Mouse (Mus musculus) limb, embryonic 13.5 days (tissue): Measurements from ENCODE around the gene Dhx33. TPM values are rescaled to one million over a fixed set of nuclear protein-coding genes. Genes with fewer than 3 reads are reported as not detected.

Experiments
- ATAC-seq: fragments of 200-750 bp; cut with Nextera tagmentation; 2 replicates; pipeline ENCODE4 v1.8.0; 2017; ENCODE audit warnings: low read depth, moderate number of reproducible peaks, moderate TSS enrichment; ENCODE audit not compliant: low FRiP score
- H3K27ac ChIP-seq: fragments of 300-500 bp; sonication (generic); 2 replicates; pipeline ENCODE4 v1.5.1; 2015; ENCODE audit warnings: inconsistent platforms, mild to moderate bottlenecking, moderate library complexity
- H3K27me3 ChIP-seq: fragments of 300-500 bp; sonication (generic); 2 replicates; pipeline ENCODE4 v1.6.1; 2015; ENCODE audit warnings: mild to moderate bottlenecking, inconsistent platforms
- H3K36me3 ChIP-seq: fragments of 300-500 bp; sonication (generic); 2 replicates; pipeline ENCODE4 v1.6.1; 2015; ENCODE audit warnings: inconsistent platforms, mild to moderate bottlenecking, moderate library complexity
- H3K4me1 ChIP-seq: fragments of 300-500 bp; sonication (generic); 2 replicates; pipeline ENCODE4 v1.6.1; 2015; ENCODE audit warnings: inconsistent platforms
- H3K4me2 ChIP-seq: fragments of 300-500 bp; sonication (generic); replicated peaks from 2 replicates; pipeline ENCODE4 v1.6.1; 2015; ENCODE audit warnings: inconsistent platforms, mild to moderate bottlenecking, moderate library complexity
- H3K4me3 ChIP-seq: fragments of 300-500 bp; sonication (generic); 2 replicates; pipeline ENCODE4 v1.5.1; 2015; ENCODE audit warnings: moderate library complexity, mild to moderate bottlenecking, inconsistent platforms
- H3K9ac ChIP-seq: fragments of 300-500 bp; sonication (generic); 2 replicates; pipeline ENCODE4 v1.6.1; 2015; ENCODE audit warnings: mild to moderate bottlenecking, inconsistent platforms
- H3K9me3 ChIP-seq: fragments of 300-500 bp; sonication (generic); 2 replicates; pipeline ENCODE4 v1.6.1; 2016; ENCODE audit warnings: inconsistent platforms
- WGBS: fragments of 180-500 bp; shearing (Covaris S2); methylation state at CpG from one replicate; pipeline ENCODE4 v1.1.7; 2015; 5-methylcytosine and 5-hydroxymethylcytosine counted together
- polyA plus RNA-seq: library from polyadenylated mRNA; unstranded; fragments of >200 nt; fragmentation: Nextera tagmentation; extraction: Ambion mirVana; gene quantifications from 2 replicates; pipeline ENCODE4 v1.2.1, GENCODE M21; 2015

Gene Dhx33
- polyA plus RNA-seq, 1 experiment from 2014 or later: 23.1 TPM

GRCm38 (mm10) chr11:70944935-70945817 lies 59.1 kb downstream of the Dhx33 start:
- Histone ChIP-seq H3K9ac (no peak overlapping the region), H3K36me3 (peaks cover 92% of the 10 kb centered on the region), H3K4me1 (no peaks in the 10 kb centered on the region), H3K27me3 (no peaks in the 10 kb centered on the region), H3K27ac (no peak overlapping the region), H3K4me2 (no peak overlapping the region), H3K4me3 (no peak overlapping the region), H3K9me3 (no peaks in the 10 kb centered on the region)
- 88% methylated on average over 4 of the region's 4 CpGs for WGBS
- ATAC-seq: no peak

GRCm38 (mm10) chr11:70943651-70944050 lies 60.6 kb downstream of the Dhx33 start:
- Histone ChIP-seq H3K27me3 (no peaks in the 10 kb centered on the region), H3K9ac (no peak overlapping the region), H3K36me3 (peaks cover 91% of the 10 kb centered on the region), H3K27ac (no peak overlapping the region), H3K4me1 (no peaks in the 10 kb centered on the region), H3K4me3 (no peak overlapping the region), H3K4me2 (no peak overlapping the region), H3K9me3 (no peaks in the 10 kb centered on the region)
- no peak for ATAC-seq
- 94% methylated on average over 7 of the region's 7 CpGs for whole genome bisulfite sequencing

DNA sequence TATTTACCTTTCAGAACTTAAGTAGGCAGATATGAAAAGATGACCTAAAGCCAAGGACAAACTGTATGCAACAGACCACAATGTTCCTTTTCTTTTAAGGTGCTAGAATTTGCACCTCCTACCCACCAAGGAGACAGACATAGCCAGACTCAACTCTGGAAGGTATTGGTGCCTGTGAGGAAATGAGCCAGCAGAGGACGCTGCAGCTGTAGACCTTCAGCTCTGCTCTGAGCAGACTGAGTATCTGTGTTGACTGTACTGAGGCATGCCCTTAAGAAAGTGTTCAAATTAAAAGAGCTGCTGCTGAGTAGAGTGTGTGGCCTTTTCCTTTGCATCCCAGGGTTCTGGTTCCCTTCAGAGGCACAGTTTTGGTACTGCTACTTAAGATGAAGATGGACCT lies 61.6 kb downstream of the Dhx33 start:
- Histone ChIP-seq H3K9ac (no peak overlapping the region), H3K27me3 (no peaks in the 10 kb centered on the region), H3K36me3 (peaks cover 91% of the 10 kb centered on the region), H3K4me1 (no peaks in the 10 kb centered on the region), H3K9me3 (no peaks in the 10 kb centered on the region), H3K27ac (no peak overlapping the region), H3K4me3 (no peak overlapping the region), H3K4me2 (no peak overlapping the region)
- WGBS: 92% methylated on average over 1 of the region's 1 CpGs
- no peak for ATAC-seq

GRCm38 (mm10) chr11:70935316-70935715 lies 68.9 kb downstream of the Dhx33 start:
- H3K9ac ChIP-seq: no peak overlapping the region
- no peaks in the 10 kb centered on the region for H3K4me1 ChIP-seq
- no peak overlapping the region for H3K4me3 ChIP-seq
- H3K36me3 ChIP-seq: peaks cover 84% of the 10 kb centered on the region
- ATAC-seq: no peak
- H3K9me3 ChIP-seq: no peaks in the 10 kb centered on the region
- 95% methylated on average over 7 of the region's 7 CpGs for WGBS
- no peaks in the 10 kb centered on the region for H3K27me3 ChIP-seq
- no peak overlapping the region for H3K27ac ChIP-seq
- no peak overlapping the region for H3K4me2 ChIP-seq

Other genes starting within 250 kb of the Dhx33 start
- 6.8 TPM in 2 replicates for gene Zfp3, start 240.2 kb downstream of the Dhx33 start, polyA plus RNA-seq
- 0.22 and 0.23 TPM in 2 replicates for gene Scimp, start 191.9 kb downstream of the Dhx33 start, polyA plus RNA-seq
- gene Rabep1, start 159.7 kb downstream of the Dhx33 start, polyA plus RNA-seq: 38.5 and 39.7 TPM in 2 replicates
- 128 and 134 TPM in 2 replicates for gene Nup88, start 34.5 kb downstream of the Dhx33 start, polyA plus RNA-seq
- gene Rpain, start 34.2 kb downstream of the Dhx33 start, polyA plus RNA-seq: 76.8 and 80.1 TPM in 2 replicates
- 235 and 241 TPM in 2 replicates for gene C1qbp, start 21.4 kb downstream of the Dhx33 start, polyA plus RNA-seq
- gene Mis12, start 15.2 kb upstream of the Dhx33 start, polyA plus RNA-seq: 50.3 and 55.9 TPM in 2 replicates
- 44.2 and 49.3 TPM in 2 replicates for gene Derl2, start 15.4 kb upstream of the Dhx33 start, polyA plus RNA-seq
- gene 6330403K07Rik, start 29.1 kb upstream of the Dhx33 start, polyA plus RNA-seq: 267 and 272 TPM in 2 replicates
- 0.09 TPM in 1 of 2 replicates, not detected in the other for gene Nlrp1a, start 140.3 kb upstream of the Dhx33 start, polyA plus RNA-seq
- gene Nlrp1b, start 226.3 kb upstream of the Dhx33 start, polyA plus RNA-seq: not detected in 2 replicates